Mouse (Mus musculus): ENCODE measurements at regions not wholly inside any gene's neighbourhood (a gene's known extent, or its start where the extent isn't known, plus 50 kb on each side); places are given as distances from the start of the nearest gene placed in this dataset.

DNA sequence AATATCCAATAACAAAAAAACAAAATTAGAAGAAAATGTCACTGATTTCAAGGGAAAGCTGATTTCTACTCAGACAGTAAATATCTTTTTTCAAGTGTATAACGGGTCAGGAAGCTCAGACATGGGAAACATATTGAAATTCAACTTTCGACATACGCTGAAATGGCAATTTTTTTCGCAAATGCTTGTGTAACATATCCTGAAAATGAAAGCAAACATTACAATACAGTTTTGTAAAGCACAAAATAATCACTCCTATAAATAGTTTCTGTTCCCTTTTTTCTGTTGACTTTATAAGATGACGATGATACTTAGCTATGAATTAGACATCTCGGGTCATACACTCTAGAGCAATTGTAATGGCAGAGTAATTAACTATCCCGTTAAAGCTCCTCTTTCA lies 265.6 kb downstream of the Prr30 start:
- no peak for TF ChIP-seq CTCF (conservative IDR thresholded peaks at IDR 0.05; ENCODE audit: low read length)
- no peak for TF ChIP-seq POU5F1 (IDR thresholded peaks at IDR 0.05; ENCODE audit: borderline replicate concordance, low read length)
- TF ChIP-seq NANOG (IDR thresholded peaks at IDR 0.05; ENCODE audit: borderline replicate concordance, low read length), result no peak

Data from E14TG2a.4 (cell line).